ENCODE assay signal across 8 mouse cellular contexts in the genomic region with DNA sequence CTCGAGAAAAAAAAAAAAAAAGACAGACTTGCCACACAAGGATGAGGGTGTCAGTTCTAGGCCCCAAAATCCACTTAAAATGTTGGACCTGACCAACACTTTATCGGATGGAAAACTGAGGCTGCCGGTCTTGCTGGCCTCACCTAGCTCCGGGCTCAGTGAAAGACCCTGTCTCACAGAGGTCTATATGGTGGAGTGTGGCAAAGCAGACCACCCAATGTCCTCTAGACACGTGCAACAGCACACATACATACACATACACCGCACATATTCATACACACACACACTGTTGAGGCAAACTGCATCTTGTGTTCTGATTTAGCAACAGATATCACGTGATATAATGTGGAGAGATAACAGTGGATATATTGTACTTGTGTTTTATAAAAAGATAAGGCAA. TPM values are rescaled to one million over a fixed set of nuclear protein-coding genes. Genes with fewer than 3 reads are reported as not detected.
DNase-seq lines count a peak whose midpoint lies in the region; ATAC-seq and TF ChIP-seq lines count a peak whose summit lies in the region.

No protein-coding gene starts in this region.

- H3K9ac ChIP-seq in midbrain, embryonic 16.5 days (ENCODE audit: low read depth, low read length) = no peak overlapping the region
- H3K9ac ChIP-seq in limb, embryonic 12.5 days (replicated peaks) = no peak overlapping the region
- H3K9ac ChIP-seq in stomach, postnatal 0 days (ENCODE audit: low read length) = 0 out of 2 replicates have a peak overlapping the region, but pooled peaks have one; percentile 45

- DNase-seq in heart, adult 11 months = peak; percentile 59
- no peak for DNase-seq in heart, postnatal 14 days
- peak; percentile 20 for DNase-seq in midbrain, embryonic 10.5 days (ENCODE audit: low spot score)
- no peak for DNase-seq in stomach, postnatal 0 days (ENCODE audit: low spot score)
- no peak for DNase-seq in cerebellum, adult 11-12 months
- DNase-seq in embryo, embryonic 10 days (ENCODE audit: low spot score) = no peak

- TF ChIP-seq EP300 in stomach, postnatal 0 days (optimal IDR thresholded peaks at IDR 0.05) = no peak

- 38% methylated on average over 7 of the region's 7 CpGs for WGBS in midbrain, embryonic 10.5 days
- 33% methylated on average over 7 of the region's 7 CpGs for WGBS in midbrain, embryonic 16.5 days
- 56% methylated on average over 7 of the region's 7 CpGs for WGBS in limb, embryonic 12.5 days
- WGBS in stomach, postnatal 0 days = 66% methylated on average over 7 of the region's 7 CpGs

- TF ChIP-seq CTCF in stomach, postnatal 0 days (IDR thresholded peaks at IDR 0.05; ENCODE audit: low read depth) = no peak

- H3K27me3 ChIP-seq in midbrain, embryonic 10.5 days (ENCODE audit: low read depth, poor library complexity, severe bottlenecking) = peaks cover 8% of the 10 kb centered on the region; the same call in 1 of the 2 replicates
- H3K27me3 ChIP-seq in midbrain, embryonic 16.5 days (ENCODE audit: control insufficient read depth, insufficient read depth, low read depth, low read length) = no peaks in the 10 kb centered on the region
- H3K27me3 ChIP-seq in limb, embryonic 12.5 days = peaks cover 8% of the 10 kb centered on the region
- no peaks in the 10 kb centered on the region for H3K27me3 ChIP-seq in stomach, postnatal 0 days (ENCODE audit: control insufficient read depth, insufficient read depth, low read length)

- no peak overlapping the region for H3K4me2 ChIP-seq in midbrain, embryonic 16.5 days (ENCODE audit: low read length)
- peak overlapping the region; percentile 53 for H3K4me2 ChIP-seq in limb, embryonic 12.5 days
- peak overlapping the region; percentile 44; the same call in 1 of the 2 replicates for H3K4me2 ChIP-seq in stomach, postnatal 0 days (replicated peaks; ENCODE audit: low read depth)

- peaks cover 27% of the 10 kb centered on the region for H3K4me1 ChIP-seq in midbrain, embryonic 10.5 days
- H3K4me1 ChIP-seq in midbrain, embryonic 16.5 days (ENCODE audit: control insufficient read depth, insufficient read depth, low read length) = no peaks in the 10 kb centered on the region
- peaks cover 3% of the 10 kb centered on the region; the same call in 1 of the 2 replicates for H3K4me1 ChIP-seq in limb, embryonic 12.5 days (replicated peaks)
- H3K4me1 ChIP-seq in stomach, postnatal 0 days (replicated peaks; ENCODE audit: control insufficient read depth, insufficient read depth) = no peaks in the 10 kb centered on the region

- peak overlapping the region; percentile 84; the same call in 1 of the 2 replicates for H3K27ac ChIP-seq in midbrain, embryonic 10.5 days (replicated peaks)
- no peak overlapping the region for H3K27ac ChIP-seq in midbrain, embryonic 16.5 days (ENCODE audit: low read length)
- H3K27ac ChIP-seq in limb, embryonic 12.5 days = no peak overlapping the region
- H3K27ac ChIP-seq in stomach, postnatal 0 days (replicated peaks) = no peak overlapping the region

- intact Hi-C loops in heart, postnatal 14 days (cut with DNase I) = loop anchor here (2.0 to 10.0 kb wide), 4 partner anchors 15 to 277 kb away; a partner anchor contains a TSS

- ATAC-seq in midbrain, embryonic 16.5 days = no peak
- no peak for ATAC-seq in limb, embryonic 12.5 days (ENCODE audit: insufficient number of reproducible peaks, insufficient read depth, low FRiP score, low TSS enrichment, low read depth)
- no peak for ATAC-seq in stomach, postnatal 0 days (ENCODE audit: low FRiP score, low TSS enrichment)

- H3K4me3 ChIP-seq in midbrain, embryonic 10.5 days = peak overlapping the region; percentile 52
- no peak overlapping the region for H3K4me3 ChIP-seq in midbrain, embryonic 16.5 days (ENCODE audit: low read depth, low read length)
- no peak overlapping the region for H3K4me3 ChIP-seq in limb, embryonic 12.5 days (replicated peaks)
- H3K4me3 ChIP-seq in stomach, postnatal 0 days (ENCODE audit: low read depth, low read length) = no peak overlapping the region

- H3K36me3 ChIP-seq in midbrain, embryonic 10.5 days = no peaks in the 10 kb centered on the region
- H3K36me3 ChIP-seq in midbrain, embryonic 16.5 days (ENCODE audit: control insufficient read depth, insufficient read depth, low read length) = no peaks in the 10 kb centered on the region
- no peaks in the 10 kb centered on the region for H3K36me3 ChIP-seq in limb, embryonic 12.5 days
- H3K36me3 ChIP-seq in stomach, postnatal 0 days (ENCODE audit: control insufficient read depth, insufficient read depth, low read length) = no peaks in the 10 kb centered on the region

- H3K9me3 ChIP-seq in midbrain, embryonic 10.5 days (replicated peaks) = peaks cover 4% of the 10 kb centered on the region; the same call in 1 of the 2 replicates
- H3K9me3 ChIP-seq in midbrain, embryonic 16.5 days (replicated peaks; ENCODE audit: control insufficient read depth, low read length, poor library complexity, severe bottlenecking) = no peaks in the 10 kb centered on the region; the same call in 1 of the 2 replicates
- peaks cover 4% of the 10 kb centered on the region; the same call in 1 of the 2 replicates for H3K9me3 ChIP-seq in limb, embryonic 12.5 days
- no peaks in the 10 kb centered on the region for H3K9me3 ChIP-seq in stomach, postnatal 0 days (ENCODE audit: control insufficient read depth, low read length)

RNA-seq across cellular contexts. Expression of a gene that starts 15.9 kb away (rescaled TPM):
- 1 to 10 TPM; 8.9 to 9.1 TPM for total RNA-seq in heart, postnatal 14 days (2021)
- polyA plus RNA-seq in midbrain, embryonic 10.5 days (2016; fragmentation: Nextera tagmentation; extraction: Ambion mirVana) = 9.0 and 11.4 TPM in 2 replicates
- polyA plus RNA-seq in midbrain, embryonic 16.5 days (2015; fragmentation: Nextera tagmentation; extraction: Ambion mirVana) = 5.2 and 5.3 TPM in 2 replicates
- polyA plus RNA-seq in limb, embryonic 12.5 days (2016; fragmentation: Nextera tagmentation; extraction: Ambion mirVana) = 15.7 and 17.8 TPM in 2 replicates
- polyA plus RNA-seq in stomach, postnatal 0 days (2015; fragmentation: Nextera tagmentation; extraction: Ambion mirVana) = 9.9 and 12.8 TPM in 2 replicates

RNA-seq across cellular contexts. Expression of a gene that starts 22.4 kb away (rescaled TPM):
- total RNA-seq in heart, postnatal 14 days (2021) = 10 to 100 TPM; 11.0 to 11.6 TPM
- polyA plus RNA-seq in midbrain, embryonic 10.5 days (2016; fragmentation: Nextera tagmentation; extraction: Ambion mirVana) = 38.5 and 44.3 TPM in 2 replicates
- 32.7 and 39.0 TPM in 2 replicates for polyA plus RNA-seq in midbrain, embryonic 16.5 days (2015; fragmentation: Nextera tagmentation; extraction: Ambion mirVana)
- 32.4 and 34.6 TPM in 2 replicates for polyA plus RNA-seq in limb, embryonic 12.5 days (2016; fragmentation: Nextera tagmentation; extraction: Ambion mirVana)
- 13.0 and 13.1 TPM in 2 replicates for polyA plus RNA-seq in stomach, postnatal 0 days (2015; fragmentation: Nextera tagmentation; extraction: Ambion mirVana)

Comparison
In these comparisons a context has a peak if more than half of its experiments do, and no peak if none do; other contexts are left out.
1. DNase-seq: peak in heart, adult 11 months (single experiment) and midbrain, embryonic 10.5 days (single experiment); none in heart, postnatal 14 days (0 of 2), stomach, postnatal 0 days (single experiment), cerebellum, adult 11-12 months (single experiment) and embryo, embryonic 10 days (single experiment).